In genomic region chr1:39760181-39760715, GRCm38 (mm10) we compare ENCODE assay signal across 1 mouse cellular context.
TF ChIP-seq lines count a peak whose summit lies in the region.

No protein-coding gene starts in this region.

TF ChIP-seq in myocyte, 11 proteins besides CTCF, POLR2A, EP300 and RAD21:
- TF ChIP-seq REST (IDR thresholded peaks at IDR 0.05; ENCODE audit: insufficient read depth, insufficient read length) (no peak), E2F4 (IDR thresholded peaks at IDR 0.05; ENCODE audit: insufficient read depth) (no peak), MYOG (IDR thresholded peaks at IDR 0.05; ENCODE audit: control insufficient read depth in 1 of 3, insufficient read depth in 1 of 3, insufficient read length in 2 of 3, low read depth in 2 of 3) (no peak), CEBPB (IDR thresholded peaks at IDR 0.05; ENCODE audit: insufficient read depth, poor library complexity, severe bottlenecking) (no peak)
